Mouse (Mus musculus) hindbrain, embryonic 15.5 days (tissue): ENCODE data around the gene Snrpa. TPM values are rescaled to one million over a fixed set of nuclear protein-coding genes. Genes with fewer than 3 reads are reported as not detected.
A peak's percentile ranks its signal among the peaks of the same experiment; 100 is the strongest.

ENCODE experiments used
- ATAC-seq: fragments of 200-750 bp; cut with Nextera tagmentation; 2 replicates; pipeline ENCODE4 v1.8.0; 2017; ENCODE audit warnings: low read depth, moderate number of reproducible peaks, moderate TSS enrichment; ENCODE audit not compliant: low FRiP score
- H3K27ac ChIP-seq: fragments of 300-500 bp; sonication (generic); replicated peaks from 2 replicates; pipeline ENCODE4 v1.5.1; 2015; ENCODE audit warnings: mild to moderate bottlenecking, inconsistent platforms
- H3K27me3 ChIP-seq: fragments of 300-500 bp; sonication (generic); 2 replicates; pipeline ENCODE4 v1.6.1; 2015; ENCODE audit warnings: control low read depth, inconsistent platforms
- H3K36me3 ChIP-seq: fragments of 300-500 bp; sonication (generic); 2 replicates; pipeline ENCODE4 v1.6.1; 2015; ENCODE audit warnings: control low read depth, inconsistent platforms
- H3K4me1 ChIP-seq: fragments of 300-500 bp; sonication (generic); replicated peaks from 2 replicates; pipeline ENCODE4 v1.6.1; 2015; ENCODE audit warnings: control low read depth, inconsistent platforms
- H3K4me2 ChIP-seq: fragments of 300-500 bp; sonication (generic); 2 replicates; pipeline ENCODE4 v1.6.1; 2015; ENCODE audit warnings: moderate library complexity, mild to moderate bottlenecking, inconsistent platforms
- H3K4me3 ChIP-seq: fragments of 300-500 bp; sonication (generic); 2 replicates; pipeline ENCODE4 v1.5.1; 2015; ENCODE audit warnings: mild to moderate bottlenecking, inconsistent platforms
- H3K9ac ChIP-seq: fragments of 300-500 bp; sonication (generic); 2 replicates; pipeline ENCODE4 v1.6.1; 2015; ENCODE audit warnings: inconsistent platforms
- H3K9me3 ChIP-seq: fragments of 300-500 bp; sonication (generic); 2 replicates; pipeline ENCODE4 v1.6.1; 2016; ENCODE audit warnings: control low read depth, inconsistent platforms
- WGBS: fragments of 180-500 bp; shearing (Covaris S2); methylation state at CpG from one replicate; pipeline ENCODE4 v1.1.7; 2015; 5-methylcytosine and 5-hydroxymethylcytosine counted together
- polyA plus RNA-seq: library from polyadenylated mRNA; unstranded; fragments of >200 nt; fragmentation: Nextera tagmentation; extraction: Ambion mirVana; gene quantifications from 2 replicates; pipeline ENCODE4 v1.2.1, GENCODE M21; 2015

Snrpa gene
- polyA plus RNA-seq, 1 experiment from 2014 or later, result 194 TPM

GRCm38 (mm10) chr7:27178324-27179216, 17.5 kb downstream of the Snrpa start, which contains the start of gene Rab4b:
TSS of gene Rab4b (minus strand) at chr7:27178896.
- H3K4me2 ChIP-seq, result peak within 1 kb of the TSS; percentile 63
- peaks cover 20% of the 10 kb centered on the region for H3K4me1 ChIP-seq
- H3K27ac ChIP-seq, result peak within 1 kb of the TSS; percentile 94
- ATAC-seq, result peak; percentile 98
- H3K27me3 ChIP-seq, result no peaks in the 10 kb centered on the region
- H3K36me3 ChIP-seq, result peaks cover 8% of the 10 kb centered on the region; the same call in 1 of the 2 replicates
- peak within 1 kb of the TSS; percentile 76 for H3K4me3 ChIP-seq
- H3K9me3 ChIP-seq, result no peaks in the 10 kb centered on the region
- WGBS, result under 1% methylated on average over 53 of the region's 53 CpGs
- peak within 1 kb of the TSS; percentile 48 for H3K9ac ChIP-seq

GRCm38 (mm10) chr7:27177942-27178323, 18.1 kb downstream of the Snrpa start:
- Histone ChIP-seq H3K9ac (peak overlapping the region; percentile 48), H3K4me2 (peak overlapping the region; percentile 61), H3K4me3 (peak overlapping the region; percentile 76), H3K27me3 (no peaks in the 10 kb centered on the region), H3K27ac (peak overlapping the region; percentile 94), H3K36me3 (peaks cover 14% of the 10 kb centered on the region; the same call in 1 of the 2 replicates), H3K9me3 (no peaks in the 10 kb centered on the region), H3K4me1 (peaks cover 20% of the 10 kb centered on the region)
- 18% methylated on average over 4 of the region's 4 CpGs for WGBS
- no peak for ATAC-seq

- H3K4me2 ChIP-seq, result no peak overlapping the region
- H3K9ac ChIP-seq, result no peak overlapping the region
- H3K36me3 ChIP-seq, result peaks cover 26% of the 10 kb centered on the region; the same call in 1 of the 2 replicates
- ATAC-seq, result no peak
- no peaks in the 10 kb centered on the region for H3K9me3 ChIP-seq
- H3K27ac ChIP-seq, result no peak overlapping the region
- H3K27me3 ChIP-seq, result no peaks in the 10 kb centered on the region
- H3K4me1 ChIP-seq, result peaks cover 16% of the 10 kb centered on the region
- WGBS, result 96% methylated on average over 7 of the region's 7 CpGs
- H3K4me3 ChIP-seq, result no peak overlapping the region
Measured at GRCm38 (mm10) chr7:27174896-27175295, 21.2 kb downstream of the Snrpa start.

DNA sequence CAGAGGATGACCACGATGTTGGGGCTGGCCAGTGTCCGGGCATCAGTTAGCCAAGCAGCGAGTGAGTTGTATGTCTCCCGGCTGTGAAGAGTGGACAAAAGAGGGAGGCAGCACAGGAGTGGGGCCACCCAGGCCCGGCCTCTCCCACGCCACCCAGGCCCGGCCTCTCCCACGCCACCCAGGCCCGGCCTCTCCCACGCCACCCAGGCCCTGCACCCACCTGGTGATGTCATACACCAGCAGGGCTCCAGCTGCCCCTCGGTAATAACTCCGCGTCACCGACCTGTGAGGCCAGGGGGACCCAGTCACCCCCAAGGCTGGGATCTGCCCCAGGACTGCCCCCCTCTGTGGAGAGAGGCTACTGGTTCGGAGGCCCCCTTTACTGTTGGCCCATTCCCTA, 21.6 kb downstream of the Snrpa start:
- no peak overlapping the region for H3K9ac ChIP-seq
- WGBS, result 96% methylated on average over 15 of the region's 15 CpGs
- H3K4me2 ChIP-seq, result no peak overlapping the region
- H3K9me3 ChIP-seq, result no peaks in the 10 kb centered on the region
- H3K27me3 ChIP-seq, result no peaks in the 10 kb centered on the region
- peaks cover 26% of the 10 kb centered on the region; the same call in 1 of the 2 replicates for H3K36me3 ChIP-seq
- no peak overlapping the region for H3K27ac ChIP-seq
- peaks cover 13% of the 10 kb centered on the region for H3K4me1 ChIP-seq
- no peak for ATAC-seq
- no peak overlapping the region for H3K4me3 ChIP-seq

DNA sequence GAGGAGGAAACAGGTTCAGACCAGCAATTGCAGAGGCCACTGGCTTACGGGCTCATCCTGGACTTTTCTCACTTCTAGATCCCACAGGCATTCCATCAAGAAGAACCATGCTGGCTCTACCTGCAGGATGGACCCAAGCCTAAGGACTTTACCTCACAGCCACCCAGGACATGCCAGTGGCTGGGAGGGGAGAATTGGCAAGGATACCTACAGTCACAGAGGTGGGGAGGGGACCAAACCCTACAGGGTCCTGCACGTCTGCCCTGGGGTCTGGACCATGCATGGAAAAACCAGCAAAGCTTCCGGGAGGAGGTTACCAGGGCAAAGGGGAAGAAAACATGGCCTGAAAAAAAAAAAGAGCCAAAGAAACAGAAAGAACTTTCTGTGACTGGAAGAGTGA, 25.1 kb downstream of the Snrpa start:
- H3K4me3 ChIP-seq, result no peak overlapping the region
- H3K27me3 ChIP-seq, result no peaks in the 10 kb centered on the region
- no peak overlapping the region for H3K27ac ChIP-seq
- H3K4me1 ChIP-seq, result peaks cover 7% of the 10 kb centered on the region
- WGBS, result 94% methylated on average over 3 of the region's 3 CpGs
- H3K9ac ChIP-seq, result no peak overlapping the region
- ATAC-seq, result no peak
- no peak overlapping the region for H3K4me2 ChIP-seq
- no peaks in the 10 kb centered on the region for H3K9me3 ChIP-seq
- H3K36me3 ChIP-seq, result peaks cover 26% of the 10 kb centered on the region; the same call in 1 of the 2 replicates

DNA sequence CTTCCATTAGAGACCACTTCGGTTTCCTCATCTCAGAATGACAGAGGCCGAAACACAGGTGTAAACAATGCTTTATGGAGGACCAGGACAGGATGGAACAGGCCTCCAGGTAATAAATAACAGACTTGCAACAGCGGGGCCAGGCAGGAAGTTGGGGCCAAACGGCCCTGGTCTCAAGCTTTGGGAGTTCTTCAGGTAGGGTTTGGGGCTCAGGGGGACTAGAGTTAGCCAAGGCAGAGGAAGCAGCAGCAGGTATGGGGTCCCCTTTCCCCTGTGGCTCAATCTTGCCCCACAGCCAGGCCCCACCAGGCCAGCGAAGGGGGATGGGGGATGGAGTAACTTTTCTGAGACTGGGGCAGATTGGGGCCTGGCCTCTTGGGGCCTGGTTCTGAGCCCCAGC, 27.7 kb downstream of the Snrpa start:
- no peak overlapping the region for H3K27ac ChIP-seq
- 91% methylated on average over 5 of the region's 5 CpGs for WGBS
- H3K9me3 ChIP-seq, result no peaks in the 10 kb centered on the region
- no peaks in the 10 kb centered on the region for H3K27me3 ChIP-seq
- H3K4me2 ChIP-seq, result no peak overlapping the region
- no peak overlapping the region for H3K4me3 ChIP-seq
- peaks cover 18% of the 10 kb centered on the region for H3K36me3 ChIP-seq
- H3K9ac ChIP-seq, result no peak overlapping the region
- no peak for ATAC-seq
- H3K4me1 ChIP-seq, result peaks cover 31% of the 10 kb centered on the region

DNA sequence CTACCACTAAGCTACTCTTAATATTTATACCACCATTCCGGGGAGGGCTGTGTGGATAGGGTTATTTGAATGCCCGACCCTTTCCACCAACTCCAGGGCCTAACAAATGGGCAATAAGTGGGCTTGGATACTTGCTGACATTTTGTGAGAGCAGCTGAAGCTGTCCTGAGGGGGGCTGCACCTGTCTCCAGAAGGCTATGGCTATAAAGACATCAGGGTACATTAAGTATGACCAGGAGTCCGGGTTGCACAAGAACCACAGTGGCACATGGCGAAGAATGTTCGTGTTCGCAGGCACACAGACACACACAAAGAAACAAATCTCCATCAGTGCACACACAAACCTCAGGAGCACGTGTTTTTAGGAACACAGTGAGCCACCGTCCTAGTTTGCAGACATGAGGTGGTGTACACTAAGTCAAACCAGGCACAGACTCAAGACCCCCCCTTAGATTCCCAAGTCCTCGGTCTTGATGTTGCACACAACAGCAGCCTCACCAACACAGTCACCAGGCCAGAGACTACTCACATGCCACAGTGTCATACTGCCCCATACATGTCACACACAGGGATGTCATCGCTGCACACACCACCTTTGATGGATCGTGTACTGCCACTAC, 28.5 kb downstream of the Snrpa start:
- H3K36me3 ChIP-seq, result peaks cover 18% of the 10 kb centered on the region
- H3K9ac ChIP-seq, result peak overlapping the region; percentile 81
- H3K4me2 ChIP-seq, result peak overlapping the region; percentile 76
- no peaks in the 10 kb centered on the region for H3K9me3 ChIP-seq
- H3K4me1 ChIP-seq, result peaks cover 39% of the 10 kb centered on the region
- peak overlapping the region; percentile 98 for H3K27ac ChIP-seq
- 75% methylated on average over 11 of the region's 11 CpGs for WGBS
- peak overlapping the region; percentile 78 for H3K4me3 ChIP-seq
- no peaks in the 10 kb centered on the region for H3K27me3 ChIP-seq
- no peak for ATAC-seq

GRCm38 (mm10) chr7:27166614-27167474, 29.2 kb downstream of the Snrpa start, which contains the start of gene Egln2:
TSS of gene Egln2 (minus strand) at chr7:27166802.
- H3K27ac ChIP-seq, result peak within 1 kb of the TSS; percentile 98
- ATAC-seq, result peak; percentile 77
- no peaks in the 10 kb centered on the region for H3K27me3 ChIP-seq
- WGBS, result under 1% methylated on average over 60 of the region's 61 CpGs
- peak within 1 kb of the TSS; percentile 81 for H3K9ac ChIP-seq
- peaks cover 46% of the 10 kb centered on the region for H3K4me1 ChIP-seq
- peaks cover 13% of the 10 kb centered on the region for H3K36me3 ChIP-seq
- peak within 1 kb of the TSS; percentile 78 for H3K4me3 ChIP-seq
- no peaks in the 10 kb centered on the region for H3K9me3 ChIP-seq
- peak within 1 kb of the TSS; percentile 76 for H3K4me2 ChIP-seq

DNA sequence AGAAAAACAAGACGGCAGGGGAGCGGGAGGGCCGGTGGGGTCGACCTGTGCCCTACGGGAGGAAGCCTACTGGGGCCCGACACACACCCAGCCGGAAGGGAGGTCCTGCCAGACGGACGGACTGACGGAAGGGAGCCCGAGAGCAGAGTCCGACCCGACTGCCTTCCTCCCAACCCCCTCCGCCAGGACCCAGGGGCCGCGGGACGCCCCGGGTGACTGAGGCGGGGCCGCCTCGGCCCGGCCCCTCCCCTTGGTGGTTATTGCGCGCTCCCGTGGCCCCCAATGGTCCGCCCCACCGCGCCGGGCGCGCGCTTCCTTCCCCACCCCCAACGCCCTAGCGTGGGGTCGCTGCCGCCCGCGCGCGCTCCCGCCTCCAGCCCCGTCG, 29.9 kb downstream of the Snrpa start:
- Histone ChIP-seq H3K36me3 (peaks cover 12% of the 10 kb centered on the region; the same call in 1 of the 2 replicates), H3K27me3 (no peaks in the 10 kb centered on the region), H3K9me3 (no peaks in the 10 kb centered on the region), H3K27ac (peak overlapping the region; percentile 98), H3K4me2 (peak overlapping the region; percentile 76), H3K4me1 (peaks cover 52% of the 10 kb centered on the region), H3K9ac (peak overlapping the region; percentile 81), H3K4me3 (peak overlapping the region; percentile 78)
- WGBS, result 1% methylated on average over 28 of the region's 43 CpGs
- ATAC-seq, result peak; percentile 49

DNA sequence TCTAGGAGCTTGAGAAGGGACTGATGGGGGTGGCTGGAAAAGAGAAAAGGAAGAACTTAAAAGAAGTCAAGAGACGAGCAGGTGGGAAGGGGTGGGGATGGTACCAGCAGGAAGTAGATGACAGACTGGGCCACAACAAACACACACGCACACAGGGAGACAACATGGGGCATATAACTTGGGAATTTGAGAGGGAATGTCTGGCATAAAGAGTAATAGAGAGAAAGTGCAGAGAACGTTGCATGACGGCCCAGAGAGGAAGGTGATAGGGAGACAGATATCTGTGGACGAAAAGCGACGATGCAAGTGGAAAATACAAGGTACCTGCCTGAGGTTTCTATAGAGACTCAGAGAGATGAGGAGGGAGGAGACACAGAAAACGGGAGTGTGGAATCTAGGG, 30.4 kb downstream of the Snrpa start:
- Histone ChIP-seq H3K27me3 (no peaks in the 10 kb centered on the region), H3K4me1 (peaks cover 58% of the 10 kb centered on the region), H3K27ac (peak overlapping the region; percentile 98), H3K9ac (peak overlapping the region; percentile 81), H3K4me2 (peak overlapping the region; percentile 76), H3K9me3 (no peaks in the 10 kb centered on the region), H3K4me3 (peak overlapping the region; percentile 78), H3K36me3 (peaks cover 9% of the 10 kb centered on the region; the same call in 1 of the 2 replicates)
- ATAC-seq, result no peak; the same call in 1 of the 2 replicates
- 1% methylated on average over 8 of the region's 8 CpGs for WGBS

- H3K36me3 ChIP-seq, result peaks cover 9% of the 10 kb centered on the region; the same call in 1 of the 2 replicates
- peaks cover 63% of the 10 kb centered on the region for H3K4me1 ChIP-seq
- H3K27me3 ChIP-seq, result no peaks in the 10 kb centered on the region
- no peaks in the 10 kb centered on the region for H3K9me3 ChIP-seq
- peak; percentile 6; the same call in 1 of the 2 replicates for ATAC-seq
- H3K9ac ChIP-seq, result peak overlapping the region; percentile 81
- peak overlapping the region; percentile 78 for H3K4me3 ChIP-seq
- peak overlapping the region; percentile 76 for H3K4me2 ChIP-seq
- peak overlapping the region; percentile 98 for H3K27ac ChIP-seq
- WGBS, result 65% methylated on average over 23 of the region's 23 CpGs
Measured at GRCm38 (mm10) chr7:27165007-27165655, 30.9 kb downstream of the Snrpa start.
